Mouse (Mus musculus) heart, adult 2 months (tissue): Measurements from ENCODE around the gene Glis3.

Experiments
- CTCF ChIP-seq: fragments of 200-600 bp; IDR thresholded peaks from 2 replicates; pipeline ENCODE4 v1.8.1; 2022; ENCODE audit warnings: antibody characterized with exemption, mild to moderate bottlenecking, moderate library complexity
- EP300 ChIP-seq: fragments of 200-500 bp; IDR thresholded peaks from 2 replicates; pipeline ENCODE4 v1.6.1; 2011; ENCODE audit warnings: low read depth, low read length, control low read depth; ENCODE audit not compliant: insufficient read depth
- POLR2A ChIP-seq: fragments of 200-500 bp; IDR thresholded peaks from 2 replicates; pipeline ENCODE4 v1.6.1; 2011; ENCODE audit warnings: mild to moderate bottlenecking, low read depth, low read length, control low read depth; ENCODE audit not compliant: insufficient read depth

GRCm38 (mm10) chr19:28720016-28720415, 40.1 kb upstream of the Glis3 start:
- TF ChIP-seq CTCF, result no peak
- no peak for TF ChIP-seq POLR2A
- no peak for TF ChIP-seq EP300
